Mouse (Mus musculus) v-Abl transformed pro-B cells (cell line): Measurements from ENCODE around the gene Tmem150b.

Source experiments
- in situ Hi-C, 2 experiments: fragments of 400-800 bp; cut with MboI; formaldehyde crosslinking; loops; one replicate each; pipeline ENCODE4 v1.15.1; 2025; ENCODE audit not compliant: unreplicated experiment in 2 of 2

The Tmem150b gene

GRCm38 (mm10) chr7:4670655-4671255 is 54.3 kb downstream of the Tmem150b start:
- in situ Hi-C loops: loop anchor here (25.0 kb wide), 2 partner anchors 392 to 983 kb away; partner anchors contain the start of genes Mboat7 (in 2 of the 2), Tmc4 (in 2 of the 2), Tsen34 (in 2 of the 2) and U2af2 (in 1 of the 2)

- in situ Hi-C loops: loop anchor here (25.0 kb wide), 2 partner anchors 393 to 982 kb away; partner anchors contain the start of genes Mboat7 (in 2 of the 2), Tmc4 (in 2 of the 2), Tsen34 (in 2 of the 2) and U2af2 (in 1 of the 2)
These were observed 55.9 kb downstream of the Tmem150b start for GRCm38 (mm10) chr7:4669156-4669555.

GRCm38 (mm10) chr7:4668506-4668905 is 56.5 kb downstream of the Tmem150b start:
- in situ Hi-C loops: loop anchor here (25.0 kb wide), 2 partner anchors 394 to 981 kb away; partner anchors contain the start of genes Mboat7 (in 2 of the 2), Tmc4 (in 2 of the 2), Tsen34 (in 2 of the 2) and U2af2 (in 1 of the 2)

- in situ Hi-C loops: loop anchor here (25.0 kb wide), 2 partner anchors 395 to 980 kb away; partner anchors contain the start of genes Mboat7 (in 2 of the 2), Tmc4 (in 2 of the 2), Tsen34 (in 2 of the 2) and U2af2 (in 1 of the 2)
These were observed 58.2 kb downstream of the Tmem150b start for GRCm38 (mm10) chr7:4666871-4667270.

GRCm38 (mm10) chr7:4663742-4664141 is 61.3 kb downstream of the Tmem150b start:
- in situ Hi-C loops: loop anchor here (25.0 kb wide), 2 partner anchors 399 to 976 kb away; partner anchors contain the start of genes Mboat7 (in 2 of the 2), Tmc4 (in 2 of the 2), Tsen34 (in 2 of the 2) and U2af2 (in 1 of the 2)

GRCm38 (mm10) chr7:4663179-4663578 is 61.9 kb downstream of the Tmem150b start:
- in situ Hi-C loops: loop anchor here (25.0 kb wide), 2 partner anchors 399 to 976 kb away; partner anchors contain the start of genes Mboat7 (in 2 of the 2), Tmc4 (in 2 of the 2), Tsen34 (in 2 of the 2) and U2af2 (in 1 of the 2)

GRCm38 (mm10) chr7:4659911-4660443 is 65.1 kb downstream of the Tmem150b start:
- in situ Hi-C loops: loop anchor here (25.0 kb wide), 2 partner anchors 402 to 973 kb away; partner anchors contain the start of genes Mboat7 (in 2 of the 2), Tmc4 (in 2 of the 2), Tsen34 (in 2 of the 2) and U2af2 (in 1 of the 2)

GRCm38 (mm10) chr7:4658912-4659551 is 66.0 kb downstream of the Tmem150b start, which contains the start of gene Ppp6r1:
TSS of gene Ppp6r1 (minus strand) at chr7:4659019.
- in situ Hi-C loops: loop anchor here (25.0 kb wide), 2 partner anchors 403 to 972 kb away; partner anchors contain the start of genes Mboat7 (in 2 of the 2), Tmc4 (in 2 of the 2), Tsen34 (in 2 of the 2) and U2af2 (in 1 of the 2)

- in situ Hi-C loops: loop anchor here (25.0 kb wide), 2 partner anchors 404 to 971 kb away; partner anchors contain the start of genes Mboat7 (in 2 of the 2), Tmc4 (in 2 of the 2), Tsen34 (in 2 of the 2) and U2af2 (in 1 of the 2)
These were observed 66.7 kb downstream of the Tmem150b start for GRCm38 (mm10) chr7:4658128-4658907.

- in situ Hi-C loops: loop anchor here (25.0 kb wide), 2 partner anchors 405 to 970 kb away; partner anchors contain the start of genes Mboat7 (in 2 of the 2), Tmc4 (in 2 of the 2), Tsen34 (in 2 of the 2) and U2af2 (in 1 of the 2)
These were observed 67.4 kb downstream of the Tmem150b start for GRCm38 (mm10) chr7:4657521-4658127.
